Mouse (Mus musculus): ENCODE data around the gene Fmnl2.

Gene Fmnl2

GRCm38 (mm10) chr2:52864635-52865034 lies 7.0 kb downstream of the Fmnl2 start:
- no peak for DNase-seq (ENCODE audit: low read depth)

- no peak for DNase-seq (ENCODE audit: low read depth)
Observed at GRCm38 (mm10) chr2:52866151-52866550, 8.5 kb downstream of the Fmnl2 start.

DNA sequence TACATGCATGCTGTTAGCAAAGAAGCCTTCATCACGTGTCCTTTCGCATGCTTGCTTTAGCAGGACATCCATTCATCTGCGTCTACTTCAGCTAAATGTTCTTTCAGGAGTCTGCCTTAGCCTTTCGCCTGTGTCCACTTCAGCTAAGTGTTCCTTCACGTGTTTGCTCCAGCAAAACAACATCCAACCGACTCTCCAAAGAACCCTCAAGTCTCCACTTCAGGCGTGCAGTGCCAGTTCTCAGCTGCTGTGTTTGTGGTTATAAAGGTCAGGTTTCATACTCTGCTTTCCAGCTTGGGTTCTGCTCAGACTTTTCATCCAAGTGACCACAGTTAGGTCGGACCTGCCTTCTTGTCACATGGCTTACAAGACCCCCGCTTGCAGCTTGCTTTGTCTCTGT lies 10.1 kb downstream of the Fmnl2 start:
- DNase-seq (ENCODE audit: low read depth) = no peak

DNA sequence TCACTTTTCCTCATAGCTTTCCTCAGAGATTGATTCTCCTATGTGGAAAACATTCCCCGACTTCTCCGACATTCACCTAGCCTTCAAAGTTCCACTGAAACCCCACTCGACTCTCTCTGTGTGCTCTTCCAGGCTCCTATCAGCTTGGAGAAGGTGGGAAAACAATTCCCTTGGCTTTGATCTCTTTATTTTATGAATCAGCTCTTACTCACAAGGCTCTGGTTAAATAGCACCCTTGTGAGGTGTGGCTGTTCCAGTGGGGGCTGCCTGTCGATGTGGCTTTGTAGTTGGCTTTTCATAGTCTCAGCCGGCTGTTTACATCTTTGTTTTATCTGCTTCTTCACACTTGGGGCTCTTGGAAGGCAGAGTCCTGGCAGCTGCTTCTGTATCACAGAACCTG lies 10.5 kb downstream of the Fmnl2 start:
- no peak for DNase-seq (ENCODE audit: low read depth)

- no peak for DNase-seq (ENCODE audit: low read depth)
Observed at GRCm38 (mm10) chr2:52872636-52873035, 15.0 kb downstream of the Fmnl2 start.

- peak; percentile 49 for DNase-seq (ENCODE audit: low read depth)
Observed at GRCm38 (mm10) chr2:52873276-52874063, 15.8 kb downstream of the Fmnl2 start.

DNA sequence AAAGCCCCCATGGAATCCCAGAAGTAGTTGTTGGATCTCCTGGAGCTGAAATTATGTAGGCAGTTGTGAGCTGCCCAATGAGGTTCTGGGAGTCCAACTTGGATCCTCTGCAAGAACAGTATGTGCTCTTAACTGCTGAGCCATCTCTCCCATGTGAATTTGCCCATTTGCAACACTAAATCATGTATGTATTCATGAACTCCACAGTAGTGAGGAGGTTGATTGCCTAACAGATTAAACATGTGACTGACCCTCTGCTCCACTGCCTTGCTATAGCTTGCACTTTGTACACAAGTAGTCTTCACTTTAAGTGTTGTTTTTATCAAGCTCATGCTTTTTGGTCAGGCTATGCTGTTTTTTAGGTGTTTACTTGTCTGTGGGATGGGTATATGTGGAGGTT lies 17.1 kb downstream of the Fmnl2 start:
- no peak for DNase-seq (ENCODE audit: low read depth)

GRCm38 (mm10) chr2:52875801-52876200 lies 18.1 kb downstream of the Fmnl2 start:
- no peak for DNase-seq (ENCODE audit: low read depth)

GRCm38 (mm10) chr2:52883401-52883800 lies 25.7 kb downstream of the Fmnl2 start:
- DNase-seq (ENCODE audit: low read depth) = no peak

- DNase-seq (ENCODE audit: low read depth) = no peak
Observed at GRCm38 (mm10) chr2:52884082-52884481, 26.4 kb downstream of the Fmnl2 start.

DNA sequence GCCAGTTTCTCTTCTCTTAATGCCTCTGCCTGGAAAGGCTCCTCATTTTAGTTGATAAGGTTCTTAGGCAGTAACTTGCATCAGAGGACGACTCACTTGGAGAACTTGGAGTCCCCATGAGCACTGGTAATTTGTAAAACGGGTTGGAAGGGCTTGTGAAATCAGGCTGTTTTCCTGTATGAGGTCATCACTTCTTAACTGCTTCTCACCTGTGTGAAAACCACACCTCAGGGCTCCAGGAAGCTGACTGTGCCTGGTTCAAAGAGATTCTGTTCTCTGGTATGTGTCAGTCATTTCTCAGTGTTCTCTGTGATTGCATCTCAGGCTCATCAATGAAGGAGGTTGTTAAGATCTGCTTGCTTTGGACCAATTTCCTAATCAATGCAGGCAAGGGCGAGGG lies 27.4 kb downstream of the Fmnl2 start:
- no peak for DNase-seq (ENCODE audit: low read depth)

- peak; percentile 55 for DNase-seq (ENCODE audit: low read depth)
Observed at GRCm38 (mm10) chr2:52887281-52887680, 29.6 kb downstream of the Fmnl2 start.

DNA sequence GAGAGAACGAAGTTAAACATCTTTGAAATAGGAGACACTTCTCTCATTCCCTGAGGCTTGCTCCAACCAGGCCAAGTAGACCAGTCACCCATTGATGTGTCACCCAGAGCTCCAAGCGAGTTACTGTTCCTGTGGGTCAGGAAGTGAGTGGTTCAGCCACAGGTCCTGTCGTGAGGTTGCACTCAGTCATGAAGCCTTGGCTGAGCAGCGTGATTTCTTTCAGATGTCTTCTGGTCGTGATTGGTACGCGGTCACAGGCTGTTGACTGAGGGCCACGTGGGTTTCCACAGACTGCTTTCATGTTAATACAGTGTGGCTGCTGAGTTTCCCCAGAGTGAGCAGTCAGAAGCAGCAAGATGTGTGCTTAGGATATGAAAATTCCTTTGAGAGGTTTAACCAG lies 33.5 kb downstream of the Fmnl2 start:
- DNase-seq (ENCODE audit: low read depth) = peak; percentile 67

- no peak for DNase-seq (ENCODE audit: low read depth)
Observed at GRCm38 (mm10) chr2:52891744-52892143, 34.1 kb downstream of the Fmnl2 start.

DNA sequence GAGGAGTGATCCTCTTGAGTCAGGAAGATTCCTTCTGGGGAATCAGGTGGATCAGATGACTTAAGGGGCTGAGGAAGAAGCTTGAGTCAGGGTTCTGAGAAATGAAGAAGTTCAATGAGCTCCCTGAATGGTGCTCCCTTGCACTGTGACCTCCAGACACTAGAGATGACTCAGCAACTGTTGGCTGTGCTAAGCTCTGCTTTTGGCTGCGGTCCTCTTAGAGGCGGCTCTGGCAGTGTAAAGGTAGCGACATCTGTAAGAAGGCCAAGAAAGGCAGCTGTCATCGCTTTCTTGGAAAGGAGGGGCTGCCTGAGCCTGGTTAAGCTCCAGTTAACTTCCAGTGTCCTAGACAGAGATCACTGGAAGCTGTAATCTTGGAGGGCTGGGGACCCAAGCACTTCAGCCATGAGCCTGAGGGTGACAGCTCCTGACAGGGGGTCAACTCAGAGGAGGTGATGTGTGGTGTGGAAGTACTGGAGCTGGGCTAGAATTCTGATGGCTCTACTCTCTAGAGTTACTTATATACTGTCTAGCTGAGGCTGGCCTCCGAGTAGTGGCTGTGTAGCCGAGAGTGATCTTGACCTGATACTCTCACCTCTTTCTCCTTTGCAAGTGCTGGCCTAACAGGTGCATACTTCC lies 37.4 kb downstream of the Fmnl2 start:
- DNase-seq (ENCODE audit: low read depth) = peak; percentile 70

GRCm38 (mm10) chr2:52896995-52897394 lies 39.3 kb downstream of the Fmnl2 start:
- DNase-seq (ENCODE audit: low read depth) = no peak

DNA sequence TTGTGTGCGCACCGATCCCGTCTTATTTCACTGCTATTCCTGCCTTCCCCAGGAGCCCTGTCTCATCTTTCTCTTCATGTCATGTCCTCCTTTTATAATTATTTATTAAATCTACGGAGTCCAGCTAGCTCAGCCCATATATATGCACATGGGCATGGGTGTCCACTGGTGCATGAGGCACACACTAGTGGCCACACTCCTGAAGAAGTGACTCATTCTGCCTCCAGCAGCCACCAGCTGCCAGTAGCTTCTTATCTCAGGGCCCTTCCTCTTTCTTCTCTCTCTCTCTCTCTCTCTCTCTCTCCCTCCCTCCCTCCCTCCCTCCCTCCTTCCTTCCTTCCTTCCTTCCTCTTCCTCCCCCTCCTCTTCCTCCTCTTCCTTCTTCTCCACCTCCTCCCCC lies 43.1 kb downstream of the Fmnl2 start:
- DNase-seq (ENCODE audit: low read depth) = no peak

DNA sequence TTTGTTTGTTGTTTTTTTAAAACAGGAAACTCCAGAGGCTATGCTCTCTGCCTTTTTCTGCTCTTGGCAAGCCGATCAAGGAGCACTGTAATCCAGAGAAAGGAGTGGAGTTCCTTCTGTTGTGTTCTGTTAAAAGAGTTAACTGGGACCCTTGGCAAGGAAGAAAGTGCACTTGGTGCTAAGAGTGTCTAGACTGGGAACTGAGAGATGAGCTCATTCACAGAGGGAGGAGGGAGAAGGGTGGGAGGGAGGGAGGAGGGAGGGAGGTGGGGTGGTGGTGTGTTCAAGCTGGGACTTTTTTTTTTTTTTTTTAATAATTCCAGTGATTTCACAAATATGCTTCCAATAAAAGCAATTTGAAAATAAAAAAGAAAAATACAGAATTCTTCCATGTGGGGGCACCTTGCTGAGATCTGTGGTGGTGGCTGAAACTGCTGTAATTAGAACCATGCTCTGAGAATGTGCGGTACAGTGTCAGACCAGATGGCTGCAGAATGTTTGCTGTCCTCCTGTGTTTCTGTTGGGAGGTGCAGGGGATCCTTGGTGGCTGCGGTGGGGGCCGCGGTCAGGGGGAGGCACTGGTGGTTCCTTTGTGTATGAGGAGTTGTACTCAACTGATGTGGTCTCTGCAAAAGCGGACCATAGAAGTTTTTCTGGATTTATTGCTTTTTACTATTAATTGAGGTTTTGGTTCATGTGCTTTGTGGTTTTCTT lies 43.8 kb downstream of the Fmnl2 start:
- DNase-seq (ENCODE audit: low read depth) = no peak

GRCm38 (mm10) chr2:52902456-52902855 lies 44.8 kb downstream of the Fmnl2 start:
- DNase-seq (ENCODE audit: low read depth) = no peak

GRCm38 (mm10) chr2:52903228-52903963 lies 45.7 kb downstream of the Fmnl2 start:
- DNase-seq (ENCODE audit: low read depth) = no peak

- DNase-seq (ENCODE audit: low read depth) = no peak
Observed at GRCm38 (mm10) chr2:52904526-52904925, 46.9 kb downstream of the Fmnl2 start.

DNA sequence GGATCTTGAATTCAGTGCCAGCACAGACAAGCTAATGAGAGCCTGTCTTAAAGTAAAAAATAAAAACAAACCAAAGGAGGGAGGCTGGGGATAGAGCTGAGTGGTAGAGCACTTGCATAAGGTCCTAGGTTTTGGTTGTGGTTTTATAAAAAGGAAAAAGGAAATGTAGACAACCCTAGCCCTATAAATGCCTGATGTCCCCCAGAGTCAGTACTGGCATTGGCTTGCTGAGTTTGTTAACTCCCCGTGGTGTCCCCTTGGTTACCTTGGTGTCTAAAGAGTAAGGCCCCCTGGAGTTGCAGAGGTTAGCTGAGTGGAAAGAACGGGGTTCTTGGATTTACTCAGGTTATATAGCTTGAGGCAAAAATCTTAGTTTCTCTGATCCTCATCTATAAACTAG lies 55.7 kb downstream of the Fmnl2 start:
- DNase-seq (ENCODE audit: low read depth) = no peak
